ENCODE assay signal across 7 mouse cellular contexts in the genomic region with DNA sequence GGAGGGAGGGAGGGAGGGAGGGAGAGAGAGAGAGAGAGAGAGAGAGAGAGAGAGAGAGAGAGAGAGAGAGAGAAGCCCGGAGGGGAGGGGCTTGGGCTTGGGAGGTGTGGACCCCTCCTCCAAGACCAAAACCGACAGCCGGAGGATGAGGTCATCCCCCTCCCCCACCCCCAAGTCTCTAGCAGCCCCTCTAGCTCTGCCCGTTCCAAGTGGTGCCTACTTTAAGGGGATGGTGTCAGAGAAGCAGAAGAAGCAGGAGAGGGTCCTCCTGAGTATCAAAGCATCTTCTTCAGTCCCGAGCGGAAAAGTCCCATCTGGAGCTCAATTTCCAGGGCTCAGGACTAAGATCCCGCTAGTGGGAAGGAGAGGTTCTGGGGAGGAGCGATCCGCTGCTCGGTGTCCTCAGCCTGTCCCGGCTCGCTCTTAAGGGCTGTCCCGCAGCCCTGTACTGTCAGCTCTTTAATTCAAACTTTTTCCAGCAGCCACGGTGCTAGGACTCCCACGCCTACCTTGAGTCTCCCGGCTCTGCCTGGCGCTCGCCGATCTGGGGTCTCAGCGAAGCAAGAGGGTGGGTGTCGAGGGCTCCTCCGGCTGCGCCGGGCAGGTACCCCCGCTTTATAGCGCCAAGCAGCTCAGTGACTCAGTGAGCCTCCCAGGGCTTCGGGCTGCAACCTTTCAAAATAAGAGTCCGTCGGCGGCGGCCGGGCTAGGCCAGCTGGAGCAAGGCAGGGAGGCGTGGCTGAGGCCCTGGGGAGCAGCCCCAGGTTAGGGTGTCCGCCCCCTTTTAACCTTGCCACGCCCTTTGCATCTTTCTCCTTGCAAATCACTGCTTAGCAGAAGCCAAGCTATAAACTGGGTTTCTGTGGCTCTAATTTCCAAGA.
A peak's percentile ranks its signal among the peaks of the same experiment; 100 is the strongest.
DNase-seq lines count a peak whose midpoint lies in the region; ATAC-seq and TF ChIP-seq lines count a peak whose summit lies in the region.

No protein-coding gene starts in this region.

- DNase-seq in adrenal gland, adult 8-10 months: peak; percentile 91
- peak; percentile 82 for DNase-seq in gastrocnemius, postnatal 25 days
- peak; percentile 53 to 62 for DNase-seq in left cerebral cortex, postnatal 36 days (ENCODE audit: low spot score in 2 of 2)
- peak; percentile 92 for DNase-seq in mesoderm, embryonic 11.5 days (ENCODE audit: low read depth, low spot score)
- DNase-seq in skeletal muscle tissue, adult 2 months (ENCODE audit: low read depth, low spot score): peak; percentile 66

- TF ChIP-seq CTCF in cortical plate, adult 2 months (IDR thresholded peaks at IDR 0.05; ENCODE audit: extremely low read depth, insufficient read depth, low read length): no peak

- ATAC-seq in inflammation-experienced regulatory T-cells, adult 6 months: peak; percentile 90

- peak overlapping the region; percentile 48 for H3K4me3 ChIP-seq in cortical plate, adult 2 months (ENCODE audit: insufficient read depth, low read length)

- TF ChIP-seq POLR2A in cortical plate, adult 2 months (IDR thresholded peaks at IDR 0.05; ENCODE audit: extremely low read depth, insufficient read depth, low read length): no peak

- intact Hi-C loops in left cerebral cortex, postnatal 36 days (cut with DNase I): no loop called here

- no peaks in the 10 kb centered on the region for H3K4me1 ChIP-seq in cortical plate, adult 2 months (ENCODE audit: control insufficient read depth, insufficient read depth, low read length)

- no peak overlapping the region for H3K27ac ChIP-seq in cortical plate, adult 2 months (ENCODE audit: insufficient read depth, low read length)
